Mouse (Mus musculus) lung, postnatal 0 days (tissue): ENCODE results near the gene Spryd3.

Experiments used
- CTCF ChIP-seq: IDR thresholded peaks from 2 replicates; pipeline ENCODE4 v1.5.1; 2016; ENCODE audit warnings: antibody characterized with exemption, mild to moderate bottlenecking
- EP300 ChIP-seq: IDR thresholded peaks from 2 replicates; pipeline ENCODE4 v1.6.1; 2016; ENCODE audit warnings: antibody characterized with exemption, mild to moderate bottlenecking, control low read depth

DNA sequence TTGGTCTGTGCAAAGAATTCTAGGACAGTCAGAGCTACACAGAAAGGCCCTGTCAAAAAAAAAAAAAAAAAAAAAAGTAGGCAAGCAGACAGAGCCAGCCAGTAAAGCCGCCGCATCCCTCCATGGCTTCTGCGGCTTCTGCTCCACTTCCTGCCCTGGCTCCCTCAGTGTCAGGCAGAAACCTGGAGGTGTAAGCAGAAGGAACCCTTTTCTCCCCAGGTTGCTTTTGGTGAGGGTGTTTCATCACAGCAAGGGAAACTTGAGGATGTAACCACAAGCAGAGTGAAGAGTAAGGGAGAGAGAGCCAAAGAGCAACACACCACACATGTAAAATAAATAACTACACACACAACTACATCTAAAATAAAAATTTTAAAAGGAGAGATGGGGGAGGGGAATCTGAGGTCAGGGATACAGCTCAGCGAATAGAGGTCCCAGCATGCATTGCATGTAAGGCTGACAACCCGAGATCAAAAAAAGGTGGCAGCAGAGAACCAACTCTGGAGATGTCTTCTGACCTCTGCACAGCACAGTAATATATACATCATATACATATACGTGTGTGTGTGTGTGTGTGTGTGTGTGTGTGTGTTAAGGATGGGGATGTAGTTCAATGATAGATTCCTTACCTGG is 29.6 kb upstream of the Spryd3 start:
- no peak for TF ChIP-seq EP300
- TF ChIP-seq CTCF = no peak
